Mouse (Mus musculus) stomach, postnatal 0 days (tissue): ENCODE results near the gene Vmn2r30. TPM values are rescaled to one million over a fixed set of nuclear protein-coding genes. Genes with fewer than 3 reads are reported as not detected.
"Not testable (repeated sequence)": the region's sequence is repeated elsewhere in the genome, so short reads cannot be mapped to it uniquely, and the experiment has no call there.

ENCODE experiments used
- ATAC-seq: fragments of 200-750 bp; cut with Nextera tagmentation; 2 replicates; pipeline ENCODE4 v1.8.0; 2017; ENCODE audit not compliant: low FRiP score, low TSS enrichment
- DNase-seq: peaks from one replicate; pipeline ENCODE4 v3.0.0-alpha.2; 2016; ENCODE audit warnings: low spot score
- H3K27ac ChIP-seq: fragments of 300-500 bp; sonication (generic); replicated peaks from 2 replicates; pipeline ENCODE4 v1.5.1; 2014; ENCODE audit warnings: mild to moderate bottlenecking, control low read depth
- H3K27me3 ChIP-seq: fragments of 300-500 bp; sonication (generic); 2 replicates; pipeline ENCODE4 v1.6.1; 2014; ENCODE audit warnings: low read length; ENCODE audit not compliant: control insufficient read depth, insufficient read depth
- H3K36me3 ChIP-seq: fragments of 300-500 bp; sonication (generic); 2 replicates; pipeline ENCODE4 v1.6.1; 2014; ENCODE audit warnings: low read length, mixed read lengths; ENCODE audit not compliant: control insufficient read depth, insufficient read depth
- H3K4me1 ChIP-seq: fragments of 300-500 bp; sonication (generic); replicated peaks from 2 replicates; pipeline ENCODE4 v1.6.1; 2014; ENCODE audit warnings: antibody characterized with exemption; ENCODE audit not compliant: control insufficient read depth, insufficient read depth
- H3K4me2 ChIP-seq: fragments of 300-500 bp; sonication (generic); replicated peaks from 2 replicates; pipeline ENCODE4 v1.6.1; 2014; ENCODE audit warnings: low read depth, mild to moderate bottlenecking, control low read depth, moderate library complexity
- H3K4me3 ChIP-seq: fragments of 300-500 bp; sonication (generic); 2 replicates; pipeline ENCODE4 v1.5.1; 2014; ENCODE audit warnings: low read depth, low read length, control low read depth
- H3K9ac ChIP-seq: fragments of 300-500 bp; sonication (generic); 2 replicates; pipeline ENCODE4 v1.6.1; 2014; ENCODE audit warnings: mild to moderate bottlenecking, low read length, control low read depth, mixed read lengths
- H3K9me3 ChIP-seq: fragments of 300-500 bp; sonication (generic); 2 replicates; pipeline ENCODE4 v1.6.1; 2016; ENCODE audit warnings: low read length; ENCODE audit not compliant: control insufficient read depth
- CTCF ChIP-seq: IDR thresholded peaks from 2 replicates; pipeline ENCODE4 v1.5.1; 2016; ENCODE audit warnings: antibody characterized with exemption, low read depth, mild to moderate bottlenecking, moderate library complexity
- EP300 ChIP-seq: optimal IDR thresholded peaks from 2 replicates; pipeline ENCODE3; 2016; ENCODE audit warnings: antibody characterized with exemption
- WGBS: fragments of 180-500 bp; shearing (Covaris S2); extraction: QIAGEN DNeasy Blood & Tissue Kit; methylation state at CpG from one replicate; pipeline ENCODE4 v1.1.7; 2014; 5-methylcytosine and 5-hydroxymethylcytosine counted together
- microRNA-seq: library from miRNA; unstranded; fragments of <30 nt; microRNA quantifications from one replicate; pipeline ENCODE4, GENCODE M21; 2016
- polyA plus RNA-seq: library from polyadenylated mRNA; unstranded; fragments of >200 nt; fragmentation: Nextera tagmentation; extraction: Ambion mirVana; gene quantifications from 2 replicates; pipeline ENCODE4 v1.2.1, GENCODE M21; 2015

The Vmn2r30 gene
- 0.01 TPM in 1 of 2 replicates, not detected in the other for polyA plus RNA-seq

DNA sequence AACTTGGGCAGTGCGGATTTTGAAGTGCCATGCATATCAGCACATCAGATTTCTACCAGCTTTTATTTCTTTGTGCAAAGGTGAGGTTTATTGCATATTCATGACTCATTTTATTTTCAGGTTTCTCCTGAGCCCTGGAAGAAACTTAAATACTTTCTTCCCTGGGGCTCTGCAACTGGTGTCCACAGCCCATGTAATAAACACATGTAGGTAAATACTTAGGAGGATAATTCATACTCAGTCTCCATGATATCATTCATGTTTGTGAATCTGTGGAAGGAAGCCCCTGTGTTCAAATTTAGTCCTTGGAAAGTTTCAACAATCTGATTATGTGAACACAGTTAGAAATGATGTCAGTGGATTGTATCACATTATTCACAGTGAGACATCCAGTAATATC is at the start of gene Vmn2r30:
TSS of gene Vmn2r30 (minus strand) at position 101 of the 400 bp plus-strand sequence.
- not testable (repeated sequence) for H3K4me1 ChIP-seq, H3K9me3 ChIP-seq, H3K9ac ChIP-seq, H3K27me3 ChIP-seq, H3K4me3 ChIP-seq, DNase-seq, H3K27ac ChIP-seq, H3K36me3 ChIP-seq, ATAC-seq, H3K4me2 ChIP-seq
- no CpG with 5 or more reads among the region's 1 CpGs for WGBS

DNA sequence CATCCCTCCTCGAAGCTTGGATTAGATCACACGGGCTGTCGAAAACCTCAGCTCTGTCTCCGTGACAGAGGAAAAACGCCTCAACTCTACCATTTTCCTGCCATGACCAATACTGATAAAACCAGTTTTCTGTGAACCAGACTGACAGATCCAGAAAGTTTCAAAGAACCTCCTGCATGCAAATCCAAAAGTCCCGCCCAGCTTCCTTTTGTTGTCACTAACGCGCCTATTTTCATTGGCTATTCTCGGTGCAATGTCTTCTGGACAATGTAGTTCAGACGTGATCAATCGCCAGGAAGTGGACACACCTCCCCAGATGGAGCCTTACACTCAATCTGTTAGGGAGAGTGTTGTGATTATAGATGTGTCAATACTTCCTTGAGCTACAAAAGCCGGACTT is 37.0 kb upstream of the Vmn2r30 start, which contains the start of gene Gm45783:
TSS of gene Gm45783 (minus strand) at position 143 of the 400 bp plus-strand sequence.
- WGBS = 51% methylated on average over 12 of the region's 12 CpGs
- not testable (repeated sequence) for H3K9me3 ChIP-seq, ATAC-seq, H3K27ac ChIP-seq, H3K9ac ChIP-seq, H3K4me1 ChIP-seq, DNase-seq, H3K27me3 ChIP-seq, H3K36me3 ChIP-seq, H3K4me3 ChIP-seq, H3K4me2 ChIP-seq

DNA sequence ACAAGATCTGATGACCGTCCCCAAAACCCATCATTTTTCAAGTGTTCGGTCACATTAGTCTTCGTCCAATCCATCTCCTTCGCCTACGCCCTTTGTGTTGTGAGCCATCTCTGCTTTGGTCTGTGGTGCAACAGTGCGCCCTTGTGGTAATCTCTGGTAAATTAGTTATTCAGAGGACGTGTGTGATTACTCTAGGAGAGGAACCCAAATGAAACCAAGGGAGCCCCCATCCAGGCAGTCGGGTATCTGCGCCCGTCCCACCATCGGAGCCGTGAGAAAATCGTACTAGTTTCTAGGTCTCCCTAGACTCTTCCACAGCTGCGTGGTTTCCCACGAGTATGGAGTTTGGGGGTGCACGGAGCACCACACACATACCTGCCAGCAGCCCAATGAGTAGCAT is 41.8 kb downstream of the Vmn2r30 start:
- no peak for ATAC-seq
- WGBS = 73% methylated on average over 16 of the region's 16 CpGs
- DNase-seq = peak; percentile 40
- Histone ChIP-seq H3K4me3 (no peak overlapping the region), H3K9me3 (no peaks in the 10 kb centered on the region), H3K9ac (no peak overlapping the region), H3K27ac (no peak overlapping the region), H3K4me1 (no peaks in the 10 kb centered on the region), H3K27me3 (no peaks in the 10 kb centered on the region), H3K4me2 (no peak overlapping the region), H3K36me3 (peaks cover 11% of the 10 kb centered on the region)
- TF ChIP-seq CTCF (peak; percentile 77), EP300 (no peak)

DNA sequence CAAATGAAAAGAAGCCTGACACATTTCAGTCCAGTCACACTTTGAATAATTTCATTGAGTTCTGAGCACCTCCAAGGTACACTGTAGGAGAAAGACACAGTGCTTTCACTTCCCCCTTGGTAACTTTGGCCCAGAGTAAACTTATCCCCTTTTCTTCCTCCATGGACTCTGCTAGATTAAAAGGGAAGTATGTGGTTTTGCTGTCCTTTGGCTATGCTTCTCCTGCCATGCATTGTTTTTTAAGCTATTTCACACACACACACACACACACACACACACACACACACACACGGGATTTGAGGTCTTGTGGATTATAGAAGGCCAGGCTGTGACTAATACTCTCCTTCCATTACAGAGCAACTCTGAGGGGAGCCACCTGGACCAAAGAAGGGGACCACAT is 56.0 kb downstream of the Vmn2r30 start:
- H3K36me3 ChIP-seq = peaks cover 3% of the 10 kb centered on the region; the same call in 1 of the 2 replicates
- ATAC-seq = no peak
- no peaks in the 10 kb centered on the region for H3K4me1 ChIP-seq
- no peak overlapping the region for H3K4me2 ChIP-seq
- H3K9ac ChIP-seq = no peak overlapping the region
- no peak for TF ChIP-seq CTCF
- no peak for TF ChIP-seq EP300
- no peaks in the 10 kb centered on the region for H3K27me3 ChIP-seq
- no peak overlapping the region for H3K4me3 ChIP-seq
- no peak overlapping the region for H3K27ac ChIP-seq
- DNase-seq = no peak
- 41% methylated on average over 1 of the region's 1 CpGs for WGBS
- no peaks in the 10 kb centered on the region for H3K9me3 ChIP-seq

DNA sequence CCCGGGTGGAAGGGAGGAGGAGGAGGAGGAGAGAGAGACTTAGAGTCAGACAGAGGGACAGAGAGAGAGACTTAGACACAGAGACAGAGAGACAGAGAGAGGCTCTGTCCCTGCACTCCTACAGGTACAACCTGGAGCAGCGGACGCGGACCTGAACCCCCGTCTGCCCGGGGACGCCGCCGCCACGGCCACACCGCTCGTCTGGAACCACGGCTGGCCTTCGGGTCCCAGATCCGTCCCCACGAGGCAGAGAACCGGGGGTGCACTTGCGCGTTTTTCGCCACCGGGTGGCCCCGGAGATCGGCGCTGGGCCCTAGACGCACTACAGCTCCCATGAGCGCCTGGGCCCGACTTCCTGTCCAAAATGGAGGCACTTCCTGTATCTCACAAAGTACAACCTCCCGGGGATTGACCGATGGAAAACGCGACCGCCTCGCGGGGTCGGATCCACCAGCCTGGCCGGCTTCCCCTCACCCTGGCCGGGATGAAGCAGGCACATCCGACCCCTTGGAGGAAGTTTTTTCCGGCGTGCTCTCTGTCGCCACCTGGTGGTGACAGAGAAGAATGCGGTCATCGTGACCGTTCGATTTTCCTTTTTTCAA is 59.3 kb downstream of the Vmn2r30 start, which contains the start of gene Gm45844:
TSS of gene Gm45844 (minus strand) at position 324 of the 602 bp plus-strand sequence.
- Histone ChIP-seq H3K4me3 (peak within 1 kb of the TSS; percentile 32), H3K4me2 (peak within 1 kb of the TSS; percentile 44), H3K27ac (0 out of 2 replicates have a peak within 1 kb of the TSS, but pooled peaks have one; percentile 58), H3K9ac (peak within 1 kb of the TSS; percentile 32; the same call in 1 of the 2 replicates)
- not testable (repeated sequence) for H3K27me3 ChIP-seq, H3K4me1 ChIP-seq, H3K36me3 ChIP-seq, H3K9me3 ChIP-seq
- DNase-seq (peak; percentile 81), ATAC-seq (peak; percentile 100)
- TF ChIP-seq CTCF = peak; percentile 94
- 28% methylated on average over 45 of the region's 45 CpGs for WGBS

DNA sequence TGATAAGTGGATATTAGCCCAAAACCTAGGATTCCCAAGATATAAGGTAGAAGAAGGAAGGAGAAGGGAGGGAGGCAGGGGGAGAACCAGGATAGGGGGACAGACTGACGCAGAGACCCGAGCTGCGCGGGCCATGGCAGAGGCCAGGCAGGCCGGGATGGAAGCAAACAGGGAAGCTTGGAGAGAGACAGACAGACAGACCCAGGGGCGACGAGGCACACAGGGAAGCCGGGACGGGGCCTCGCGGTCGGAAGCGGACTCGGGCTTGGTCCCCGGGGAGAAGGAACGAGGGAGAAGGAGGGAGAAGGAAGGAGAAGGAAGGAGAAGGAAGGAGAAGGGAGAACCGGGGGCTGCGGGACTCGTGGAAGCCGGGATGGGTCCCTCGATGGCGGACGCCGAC is 59.9 kb downstream of the Vmn2r30 start:
- H3K27me3 ChIP-seq, H3K36me3 ChIP-seq, H3K9me3 ChIP-seq, H3K4me1 ChIP-seq: not testable (repeated sequence)
- ATAC-seq (peak; percentile 69), DNase-seq (peak; percentile 65)
- 0 out of 2 replicates have a peak overlapping the region, but pooled peaks have one; percentile 58 for H3K27ac ChIP-seq
- peak overlapping the region; percentile 44 for H3K4me2 ChIP-seq
- peak overlapping the region; percentile 32 for H3K4me3 ChIP-seq
- H3K9ac ChIP-seq = peak overlapping the region; percentile 32; the same call in 1 of the 2 replicates
- WGBS = 50% methylated on average over 24 of the region's 24 CpGs

Small RNAs within 50 kb of the gene (microRNA-seq; reads per million reads assigned to microRNA genes)
- 1.6 reads per million for gene Mir5620

Other genes starting within 250 kb of the Vmn2r30 start
- gene Zfp954, start 216.1 kb downstream of the Vmn2r30 start, polyA plus RNA-seq = 10.0 and 10.7 TPM in 2 replicates
- 0.45 and 0.63 TPM in 2 replicates for gene Zfp773, start 200.9 kb downstream of the Vmn2r30 start, polyA plus RNA-seq
- gene Zfp418, start 166.3 kb downstream of the Vmn2r30 start, polyA plus RNA-seq = 1.2 and 1.4 TPM in 2 replicates
- gene Zfp772, start 127.6 kb downstream of the Vmn2r30 start, polyA plus RNA-seq = 6.9 and 7.4 TPM in 2 replicates
- 0.27 and 0.34 TPM in 2 replicates for gene Vmn2r29, start 90.3 kb downstream of the Vmn2r30 start, polyA plus RNA-seq
- 1.8 and 2.3 TPM in 2 replicates for gene Gm45844, start 59.3 kb downstream of the Vmn2r30 start, polyA plus RNA-seq
- 34.6 and 35.5 TPM in 2 replicates for gene Clcn4, start 36.8 kb downstream of the Vmn2r30 start, polyA plus RNA-seq
- not detected in 2 replicates for gene Gm45783, start 37.0 kb upstream of the Vmn2r30 start, polyA plus RNA-seq
- 0.01 TPM in 1 of 2 replicates, not detected in the other for gene Vmn2r31, start 62.1 kb upstream of the Vmn2r30 start, polyA plus RNA-seq
- gene Vmn2r32, start 142.4 kb upstream of the Vmn2r30 start, polyA plus RNA-seq = not detected in 2 replicates
- gene Vmn2r33, start 229.2 kb upstream of the Vmn2r30 start, polyA plus RNA-seq = not detected in 2 replicates